Mouse (Mus musculus) cortical plate, adult 2 months (tissue): ENCODE data around the gene Ptger3.

Experiments used
- CTCF ChIP-seq: fragments of 200-500 bp; IDR thresholded peaks from 2 replicates; pipeline ENCODE4 v1.5.1; 2011; ENCODE audit warnings: mild to moderate bottlenecking, control low read depth, low read length; ENCODE audit not compliant: insufficient read depth; ENCODE audit errors: extremely low read depth
- POLR2A ChIP-seq: fragments of 200-500 bp; IDR thresholded peaks from 2 replicates; pipeline ENCODE4 v1.6.1; 2011; ENCODE audit warnings: mild to moderate bottlenecking, low read length, control low read depth; ENCODE audit not compliant: insufficient read depth; ENCODE audit errors: extremely low read depth

GRCm38 (mm10) chr3:157534786-157535415, 31.8 kb upstream of the Ptger3 start:
- TF ChIP-seq CTCF, result no peak
- no peak for TF ChIP-seq POLR2A
